Mouse (Mus musculus) forebrain, embryonic 16.5 days (tissue): ENCODE results near the gene Celf2. TPM values are rescaled to one million over a fixed set of nuclear protein-coding genes. Genes with fewer than 3 reads are reported as not detected.

Experiments used
- ATAC-seq: fragments of 200-750 bp; cut with Nextera tagmentation; 2 replicates; pipeline ENCODE4 v1.8.0; 2017; ENCODE audit warnings: mild to moderate bottlenecking, moderate library complexity
- H3K27ac ChIP-seq: fragments of 300-500 bp; sonication (generic); 2 replicates; pipeline ENCODE4 v1.5.1; 2014; ENCODE audit warnings: low read length, control low read depth
- H3K27me3 ChIP-seq: fragments of 300-500 bp; sonication (generic); replicated peaks from 2 replicates; pipeline ENCODE4 v1.6.1; 2014; ENCODE audit warnings: low read length; ENCODE audit not compliant: control insufficient read depth, insufficient read depth
- H3K36me3 ChIP-seq: fragments of 300-500 bp; sonication (generic); 2 replicates; pipeline ENCODE4 v1.6.1; 2014; ENCODE audit not compliant: control insufficient read depth, insufficient read depth
- H3K4me1 ChIP-seq: fragments of 300-500 bp; sonication (generic); replicated peaks from 2 replicates; pipeline ENCODE4 v1.6.1; 2014; ENCODE audit warnings: low read length; ENCODE audit not compliant: control insufficient read depth, insufficient read depth
- H3K4me2 ChIP-seq: fragments of 300-500 bp; sonication (generic); 2 replicates; pipeline ENCODE4 v1.6.1; 2014; ENCODE audit warnings: mild to moderate bottlenecking, low read length, control low read depth
- H3K4me3 ChIP-seq: fragments of 300-500 bp; sonication (generic); replicated peaks from 2 replicates; pipeline ENCODE4 v1.5.1; 2014; ENCODE audit warnings: mild to moderate bottlenecking, low read length, control low read depth
- H3K9ac ChIP-seq: fragments of 300-500 bp; sonication (generic); replicated peaks from 2 replicates; pipeline ENCODE4 v1.6.1; 2014; ENCODE audit warnings: low read depth, low read length, control low read depth
- H3K9me3 ChIP-seq: fragments of 300-500 bp; sonication (generic); 2 replicates; pipeline ENCODE4 v1.6.1; 2016; ENCODE audit warnings: low read length; ENCODE audit not compliant: control insufficient read depth
- WGBS: fragments of 180-500 bp; shearing (Covaris S2); extraction: QIAGEN DNeasy Blood & Tissue Kit; methylation state at CpG from one replicate; pipeline ENCODE4 v1.1.7; 2014; 5-methylcytosine and 5-hydroxymethylcytosine counted together
- polyA plus RNA-seq: library from polyadenylated mRNA; unstranded; fragments of >200 nt; fragmentation: Nextera tagmentation; extraction: Ambion mirVana; gene quantifications from 2 replicates; pipeline ENCODE4 v1.2.1, GENCODE M21; 2015

The Celf2 gene
- polyA plus RNA-seq, 1 experiment from 2014 or later: 348 TPM

- H3K4me3 ChIP-seq: no peak overlapping the region
- H3K9ac ChIP-seq: no peak overlapping the region
- no peak for ATAC-seq
- H3K9me3 ChIP-seq: no peaks in the 10 kb centered on the region
- H3K36me3 ChIP-seq: no peaks in the 10 kb centered on the region
- H3K27me3 ChIP-seq: no peaks in the 10 kb centered on the region
- WGBS: 87% methylated on average over 1 of the region's 1 CpGs
- no peak overlapping the region for H3K4me2 ChIP-seq
- H3K27ac ChIP-seq: peak overlapping the region; percentile 97
- H3K4me1 ChIP-seq: peaks cover 31% of the 10 kb centered on the region
Observed at GRCm38 (mm10) chr2:7090496-7090895, 418.9 kb downstream of the Celf2 start.

GRCm38 (mm10) chr2:7089069-7089834 lies 420.1 kb downstream of the Celf2 start:
- H3K27me3 ChIP-seq: no peaks in the 10 kb centered on the region
- no peaks in the 10 kb centered on the region for H3K36me3 ChIP-seq
- WGBS: 1% methylated on average over 7 of the region's 7 CpGs
- peak; percentile 90 for ATAC-seq
- H3K9me3 ChIP-seq: no peaks in the 10 kb centered on the region
- H3K4me3 ChIP-seq: no peak overlapping the region
- peaks cover 31% of the 10 kb centered on the region for H3K4me1 ChIP-seq
- H3K9ac ChIP-seq: peak overlapping the region; percentile 30; the same call in 1 of the 2 replicates
- H3K4me2 ChIP-seq: no peak overlapping the region
- H3K27ac ChIP-seq: peak overlapping the region; percentile 97

GRCm38 (mm10) chr2:7088536-7088935 lies 420.8 kb downstream of the Celf2 start:
- H3K27me3 ChIP-seq: no peaks in the 10 kb centered on the region
- no peaks in the 10 kb centered on the region for H3K9me3 ChIP-seq
- peak overlapping the region; percentile 97 for H3K27ac ChIP-seq
- 13% methylated on average over 4 of the region's 4 CpGs for WGBS
- H3K4me2 ChIP-seq: no peak overlapping the region
- H3K4me1 ChIP-seq: peaks cover 32% of the 10 kb centered on the region
- peak overlapping the region; percentile 23; the same call in 1 of the 2 replicates for H3K9ac ChIP-seq
- no peak for ATAC-seq
- no peak overlapping the region for H3K4me3 ChIP-seq
- H3K36me3 ChIP-seq: no peaks in the 10 kb centered on the region

- whole genome bisulfite sequencing: 49% methylated on average over 14 of the region's 14 CpGs
- H3K9ac ChIP-seq: no peak overlapping the region
- no peak overlapping the region for H3K4me3 ChIP-seq
- H3K27ac ChIP-seq: peak overlapping the region; percentile 85
- no peaks in the 10 kb centered on the region for H3K27me3 ChIP-seq
- H3K4me1 ChIP-seq: peaks cover 32% of the 10 kb centered on the region
- no peaks in the 10 kb centered on the region for H3K36me3 ChIP-seq
- H3K9me3 ChIP-seq: no peaks in the 10 kb centered on the region
- ATAC-seq: no peak
- no peak overlapping the region for H3K4me2 ChIP-seq
Observed at GRCm38 (mm10) chr2:7087480-7087879, 421.9 kb downstream of the Celf2 start.

- Histone ChIP-seq H3K27me3 (no peaks in the 10 kb centered on the region), H3K9ac (no peak overlapping the region), H3K9me3 (no peaks in the 10 kb centered on the region), H3K36me3 (no peaks in the 10 kb centered on the region), H3K27ac (no peak overlapping the region; the same call in 1 of the 2 replicates), H3K4me1 (peaks cover 42% of the 10 kb centered on the region), H3K4me2 (no peak overlapping the region), H3K4me3 (no peak overlapping the region)
- WGBS: 54% methylated on average over 4 of the region's 4 CpGs
- no peak for ATAC-seq
Observed at GRCm38 (mm10) chr2:7083489-7084090, 425.8 kb downstream of the Celf2 start.

GRCm38 (mm10) chr2:7082376-7083025 lies 426.9 kb downstream of the Celf2 start:
- H3K27me3 ChIP-seq: no peaks in the 10 kb centered on the region
- peak overlapping the region; percentile 75 for H3K9ac ChIP-seq
- H3K9me3 ChIP-seq: peaks cover 4% of the 10 kb centered on the region; the same call in 1 of the 2 replicates
- H3K4me1 ChIP-seq: peaks cover 34% of the 10 kb centered on the region
- no peaks in the 10 kb centered on the region; the same call in 1 of the 2 replicates for H3K36me3 ChIP-seq
- 59% methylated on average over 9 of the region's 9 CpGs for WGBS
- peak overlapping the region; percentile 65 for H3K4me2 ChIP-seq
- H3K27ac ChIP-seq: peak overlapping the region; percentile 91
- no peak for ATAC-seq
- no peak overlapping the region for H3K4me3 ChIP-seq

GRCm38 (mm10) chr2:7080794-7081783 lies 428.3 kb downstream of the Celf2 start:
- ATAC-seq: peak; percentile 64
- H3K4me1 ChIP-seq: peaks cover 32% of the 10 kb centered on the region
- H3K4me2 ChIP-seq: peak overlapping the region; percentile 65
- peak overlapping the region; percentile 35 for H3K4me3 ChIP-seq
- peak overlapping the region; percentile 75 for H3K9ac ChIP-seq
- WGBS: 7% methylated on average over 28 of the region's 28 CpGs
- no peaks in the 10 kb centered on the region for H3K27me3 ChIP-seq
- H3K36me3 ChIP-seq: no peaks in the 10 kb centered on the region; the same call in 1 of the 2 replicates
- peak overlapping the region; percentile 91 for H3K27ac ChIP-seq
- H3K9me3 ChIP-seq: peaks cover 12% of the 10 kb centered on the region; the same call in 1 of the 2 replicates

GRCm38 (mm10) chr2:7080086-7080485 lies 429.3 kb downstream of the Celf2 start:
- H3K4me2 ChIP-seq: peak overlapping the region; percentile 26
- WGBS: 69% methylated on average over 7 of the region's 7 CpGs
- no peaks in the 10 kb centered on the region for H3K27me3 ChIP-seq
- no peak overlapping the region for H3K4me3 ChIP-seq
- H3K36me3 ChIP-seq: no peaks in the 10 kb centered on the region; the same call in 1 of the 2 replicates
- H3K4me1 ChIP-seq: peaks cover 32% of the 10 kb centered on the region
- ATAC-seq: no peak
- H3K27ac ChIP-seq: no peak overlapping the region
- peaks cover 16% of the 10 kb centered on the region for H3K9me3 ChIP-seq
- no peak overlapping the region for H3K9ac ChIP-seq
